Mouse (Mus musculus): ENCODE results near the gene Wdr24.
A peak's percentile ranks its signal among the peaks of the same experiment; 100 is the strongest.
"Not testable (repeated sequence)": the region's sequence is repeated elsewhere in the genome, so short reads cannot be mapped to it uniquely, and the experiment has no call there.

Wdr24 gene

GRCm38 (mm10) chr17:25807452-25807851 is 16.0 kb upstream of the Wdr24 start:
- not testable (repeated sequence) for DNase-seq (ENCODE audit: low spot score in 2 of 2)

- DNase-seq (ENCODE audit: low spot score in 2 of 2), result peak in 1 of 2 experiments; percentile 45
Measured at GRCm38 (mm10) chr17:25808028-25808427, 15.4 kb upstream of the Wdr24 start.

- DNase-seq (ENCODE audit: low spot score in 2 of 2), result peak; percentile 94 to 95
Measured at GRCm38 (mm10) chr17:25808789-25809605, 14.4 kb upstream of the Wdr24 start, which contains the start of gene Fbxl16. Gene Fbxl16 (plus strand): TSS chr17:25809085.

GRCm38 (mm10) chr17:25809606-25810340 is 13.7 kb upstream of the Wdr24 start:
- peak in 1 of 2 experiments; percentile 70 for DNase-seq (ENCODE audit: low spot score in 2 of 2)

- peak in 1 of 2 experiments; percentile 44 for DNase-seq (ENCODE audit: low spot score in 2 of 2)
Measured at GRCm38 (mm10) chr17:25810890-25811289, 12.5 kb upstream of the Wdr24 start.

GRCm38 (mm10) chr17:25813471-25813870 is 10.0 kb upstream of the Wdr24 start:
- peak; percentile 87 to 90 for DNase-seq (ENCODE audit: low spot score in 2 of 2)

GRCm38 (mm10) chr17:25817662-25818061 is 5.8 kb upstream of the Wdr24 start:
- no peak for DNase-seq (ENCODE audit: low spot score in 2 of 2)

- DNase-seq (ENCODE audit: low spot score in 2 of 2), result no peak
Measured at GRCm38 (mm10) chr17:25818851-25819780, 4.3 kb upstream of the Wdr24 start.

GRCm38 (mm10) chr17:25824362-25825142 is 1.1 kb downstream of the Wdr24 start:
- no peak for DNase-seq (ENCODE audit: low spot score in 2 of 2)

- no peak for DNase-seq (ENCODE audit: low spot score in 2 of 2)
Measured at GRCm38 (mm10) chr17:25825311-25825710, 1.9 kb downstream of the Wdr24 start.

GRCm38 (mm10) chr17:25825984-25826570 is 2.6 kb downstream of the Wdr24 start:
- peak in 1 of 2 experiments; percentile 27 for DNase-seq (ENCODE audit: low spot score in 2 of 2)

GRCm38 (mm10) chr17:25827011-25827410 is 3.6 kb downstream of the Wdr24 start:
- DNase-seq (ENCODE audit: low spot score in 2 of 2), result peak in 1 of 2 experiments; percentile 23

GRCm38 (mm10) chr17:25827546-25828222 is 4.3 kb downstream of the Wdr24 start:
- DNase-seq (ENCODE audit: low spot score in 2 of 2), result no peak

GRCm38 (mm10) chr17:25828223-25828594 is 4.8 kb downstream of the Wdr24 start:
- DNase-seq (ENCODE audit: low spot score in 2 of 2), result peak in 1 of 2 experiments; percentile 40

GRCm38 (mm10) chr17:25828712-25829557 is 5.5 kb downstream of the Wdr24 start, which contains the start of gene Jmjd8:
Gene Jmjd8 (plus strand): TSS chr17:25828867.
- peak; percentile 90 to 93 for DNase-seq (ENCODE audit: low spot score in 2 of 2)

GRCm38 (mm10) chr17:25829558-25830017 is 6.2 kb downstream of the Wdr24 start:
- peak in 1 of 2 experiments; percentile 32 for DNase-seq (ENCODE audit: low spot score in 2 of 2)

GRCm38 (mm10) chr17:25830200-25830753 is 6.8 kb downstream of the Wdr24 start:
- no peak for DNase-seq (ENCODE audit: low spot score in 2 of 2)

- DNase-seq (ENCODE audit: low spot score in 2 of 2), result peak in 1 of 2 experiments; percentile 61
Measured at GRCm38 (mm10) chr17:25830806-25831431, 7.5 kb downstream of the Wdr24 start.
